Mouse (Mus musculus) embryonic fibroblast, embryonic 13.5 days (primary cell): ENCODE measurements around the gene Gm17409.

ENCODE experiments used
- CTCF ChIP-seq: IDR thresholded peaks from 2 replicates; pipeline ENCODE4 v1.5.1; 2011; ENCODE audit warnings: mild to moderate bottlenecking, control low read depth, low read length, moderate library complexity, borderline replicate concordance; ENCODE audit not compliant: insufficient read depth
- POLR2A ChIP-seq: IDR thresholded peaks from 2 replicates; pipeline ENCODE4 v1.6.1; 2011; ENCODE audit warnings: low read depth, mild to moderate bottlenecking, control low read depth, low read length, moderate library complexity

DNA sequence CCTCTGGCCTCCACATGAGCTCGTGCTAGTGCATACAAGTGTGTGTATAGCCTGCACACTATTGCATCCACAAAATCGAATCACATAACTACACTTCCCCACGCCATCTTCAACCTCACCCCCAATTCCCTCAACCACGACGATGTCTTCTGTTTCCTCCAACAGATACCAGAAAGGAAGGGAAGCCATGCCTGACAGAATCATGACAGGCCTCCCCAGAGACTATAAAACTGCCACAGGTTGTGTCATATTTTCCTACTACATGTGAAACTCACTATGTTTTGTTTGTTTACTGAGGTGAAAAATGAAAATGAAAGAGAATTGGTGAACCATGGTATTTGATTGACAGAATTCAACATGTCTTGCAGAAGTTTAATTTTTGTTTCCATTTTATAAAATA is 46.6 kb upstream of the Gm17409 start:
- TF ChIP-seq CTCF (no peak), POLR2A (no peak)
